Mouse (Mus musculus) liver, embryonic 16.5 days (tissue): ENCODE measurements at regions not wholly inside any gene's neighbourhood (a gene's known extent, or its start where the extent isn't known, plus 50 kb on each side); places are given as distances from the start of the nearest gene placed in this dataset.
A peak's percentile ranks its signal among the peaks of the same experiment; 100 is the strongest.
"Not testable (repeated sequence)": the region's sequence is repeated elsewhere in the genome, so short reads cannot be mapped to it uniquely, and the experiment has no call there.

Source experiments
- ATAC-seq: fragments of 200-750 bp; cut with Nextera tagmentation; 2 replicates; pipeline ENCODE4 v1.8.0; 2017; ENCODE audit warnings: low read depth, mild to moderate bottlenecking, moderate number of reproducible peaks, moderate library complexity
- H3K27ac ChIP-seq: fragments of 300-500 bp; sonication (generic); 2 replicates; pipeline ENCODE4 v1.5.1; 2014; ENCODE audit warnings: mild to moderate bottlenecking, low read length
- H3K27me3 ChIP-seq: fragments of 300-500 bp; sonication (generic); 2 replicates; pipeline ENCODE4 v1.6.1; 2014; ENCODE audit warnings: low read depth, low read length, mixed read lengths; ENCODE audit not compliant: control insufficient read depth, insufficient read depth
- H3K36me3 ChIP-seq: fragments of 300-500 bp; sonication (generic); 2 replicates; pipeline ENCODE4 v1.6.1; 2014; ENCODE audit warnings: mild to moderate bottlenecking; ENCODE audit not compliant: control insufficient read depth, insufficient read depth
- H3K4me1 ChIP-seq: fragments of 300-500 bp; sonication (generic); 2 replicates; pipeline ENCODE4 v1.6.1; 2014; ENCODE audit warnings: low read depth, low read length, mixed read lengths; ENCODE audit not compliant: control insufficient read depth
- H3K4me2 ChIP-seq: fragments of 300-500 bp; sonication (generic); 2 replicates; pipeline ENCODE4 v1.6.1; 2014; ENCODE audit warnings: low read depth, low read length, mixed read lengths
- H3K4me3 ChIP-seq: fragments of 300-500 bp; sonication (generic); 2 replicates; pipeline ENCODE4 v1.5.1; 2014; ENCODE audit warnings: low read depth, mild to moderate bottlenecking, low read length
- H3K9ac ChIP-seq: fragments of 300-500 bp; sonication (generic); 2 replicates; pipeline ENCODE4 v1.6.1; 2014; ENCODE audit warnings: low read depth, low read length
- H3K9me3 ChIP-seq: fragments of 300-500 bp; sonication (generic); replicated peaks from 2 replicates; pipeline ENCODE4 v1.6.1; 2016; ENCODE audit warnings: low read length; ENCODE audit not compliant: control insufficient read depth
- WGBS: fragments of 180-500 bp; shearing (Covaris S2); extraction: QIAGEN DNeasy Blood & Tissue Kit; methylation state at CpG from one replicate; pipeline ENCODE4 v1.1.7; 2014; ENCODE audit not compliant: insufficient replicate concordance; 5-methylcytosine and 5-hydroxymethylcytosine counted together

DNA sequence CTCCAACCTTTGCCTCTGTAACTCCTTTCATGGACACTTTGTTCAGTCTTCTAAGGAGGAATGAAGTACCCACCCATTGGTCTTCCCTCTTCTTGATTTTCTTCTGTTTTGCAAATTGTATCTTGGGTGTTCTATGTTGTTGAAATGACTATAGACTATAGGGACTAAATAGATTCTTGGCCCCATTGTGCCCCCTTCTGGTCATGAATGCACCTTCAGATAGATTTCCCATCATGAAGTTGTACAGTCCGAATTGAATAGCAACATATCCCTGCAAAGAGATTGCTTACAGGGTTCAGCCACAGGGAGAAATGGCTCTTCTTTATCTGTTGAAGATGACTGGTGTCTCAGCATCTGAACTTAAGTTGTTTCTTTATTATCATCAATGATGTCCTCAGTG is 817.6 kb upstream of the Zfp386 start:
- no peaks in the 10 kb centered on the region for H3K27me3 ChIP-seq
- ATAC-seq = no peak

DNA sequence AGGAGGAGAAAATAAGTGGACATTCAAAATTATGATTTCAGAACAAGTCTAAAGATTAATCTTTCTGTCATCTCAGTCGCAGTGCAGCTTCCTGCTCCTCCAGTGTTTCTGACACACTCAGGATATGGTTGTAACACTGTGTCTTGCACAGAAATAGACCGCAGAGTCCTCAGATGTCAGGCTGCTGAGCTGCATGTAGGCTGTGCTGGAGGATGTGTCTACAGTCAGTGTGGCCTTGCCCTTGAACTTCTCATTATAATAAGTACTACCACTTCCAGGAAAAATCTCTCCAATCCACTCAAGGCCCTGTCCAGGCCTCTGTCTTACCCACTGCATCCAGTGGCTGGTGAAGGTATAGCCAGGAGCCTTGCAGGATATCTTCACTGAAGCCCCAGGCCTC is 804.9 kb upstream of the Zfp386 start:
- not testable (repeated sequence) for H3K4me3 ChIP-seq, H3K4me1 ChIP-seq, H3K27me3 ChIP-seq, H3K9me3 ChIP-seq, ATAC-seq, H3K27ac ChIP-seq, H3K36me3 ChIP-seq, H3K9ac ChIP-seq, H3K4me2 ChIP-seq
- 49% methylated on average over 2 of the region's 2 CpGs for WGBS

More for the DNA sequence above, 817.6 kb upstream of the Zfp386 start:
- Histone ChIP-seq H3K4me1 (no peaks in the 10 kb centered on the region), H3K4me3 (no peak overlapping the region), H3K4me2 (no peak overlapping the region), H3K9me3 (no peaks in the 10 kb centered on the region), H3K27ac (no peak overlapping the region), H3K36me3 (no peaks in the 10 kb centered on the region), H3K9ac (no peak overlapping the region)
- WGBS = 43% methylated on average over 1 of the region's 1 CpGs

- H3K4me1 ChIP-seq, H3K27me3 ChIP-seq, H3K9me3 ChIP-seq, H3K9ac ChIP-seq, ATAC-seq, H3K36me3 ChIP-seq, H3K27ac ChIP-seq, H3K4me2 ChIP-seq, H3K4me3 ChIP-seq: not testable (repeated sequence)
- WGBS = 58% methylated on average over 3 of the region's 3 CpGs
Measured at GRCm38 (mm10) chr12:115247298-115247697, 800.2 kb upstream of the Zfp386 start.

DNA sequence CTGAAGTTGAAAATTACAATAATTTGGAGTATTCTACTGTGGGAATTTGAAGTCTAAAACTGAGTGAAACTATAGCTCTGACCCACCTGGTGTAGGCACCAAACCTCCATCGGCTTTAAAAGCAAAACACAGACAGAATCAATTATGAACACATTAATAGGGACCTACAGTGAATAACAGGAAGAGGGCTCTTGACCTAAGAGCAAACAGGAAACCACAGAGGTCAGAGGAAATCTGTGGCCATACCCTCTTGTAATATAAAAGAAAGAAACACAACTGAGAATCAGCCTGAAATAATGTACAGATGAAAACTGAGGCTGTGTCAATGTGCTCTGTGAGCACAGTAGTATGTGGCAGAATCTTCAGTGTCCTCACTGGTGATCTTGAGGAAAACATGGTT is 789.7 kb upstream of the Zfp386 start:
- WGBS = 33% methylated on average over 1 of the region's 1 CpGs
- H3K36me3 ChIP-seq = no peaks in the 10 kb centered on the region
- no peak overlapping the region for H3K4me3 ChIP-seq
- no peaks in the 10 kb centered on the region for H3K9me3 ChIP-seq
- ATAC-seq = no peak
- H3K27me3 ChIP-seq = no peaks in the 10 kb centered on the region
- H3K4me1 ChIP-seq = no peaks in the 10 kb centered on the region
- H3K9ac ChIP-seq = no peak overlapping the region
- H3K27ac ChIP-seq = no peak overlapping the region
- H3K4me2 ChIP-seq = no peak overlapping the region

DNA sequence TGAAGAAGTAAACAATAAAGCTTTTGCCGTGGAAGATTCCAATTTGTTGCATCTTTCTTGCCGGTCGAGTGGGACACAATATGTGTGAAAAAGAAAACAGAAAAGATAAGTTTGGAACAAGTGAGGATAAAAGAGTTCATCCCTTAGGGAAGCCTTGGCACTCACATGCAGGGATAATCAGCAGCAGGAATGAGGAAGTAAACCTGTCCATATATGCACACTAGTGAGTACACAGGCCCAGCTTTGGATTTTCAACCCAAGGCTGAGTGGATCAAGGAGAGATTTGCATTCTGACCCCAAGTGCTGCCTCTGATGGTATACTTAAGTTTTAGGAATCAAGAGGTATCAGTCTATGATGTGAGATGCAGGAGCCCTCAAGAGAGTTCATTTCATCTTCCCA is 788.8 kb upstream of the Zfp386 start:
- Histone ChIP-seq H3K4me2 (no peak overlapping the region), H3K4me1 (no peaks in the 10 kb centered on the region), H3K27me3 (no peaks in the 10 kb centered on the region), H3K27ac (no peak overlapping the region), H3K9ac (no peak overlapping the region), H3K36me3 (no peaks in the 10 kb centered on the region), H3K9me3 (no peaks in the 10 kb centered on the region), H3K4me3 (no peak overlapping the region)
- 60% methylated on average over 3 of the region's 3 CpGs for WGBS
- no peak for ATAC-seq

DNA sequence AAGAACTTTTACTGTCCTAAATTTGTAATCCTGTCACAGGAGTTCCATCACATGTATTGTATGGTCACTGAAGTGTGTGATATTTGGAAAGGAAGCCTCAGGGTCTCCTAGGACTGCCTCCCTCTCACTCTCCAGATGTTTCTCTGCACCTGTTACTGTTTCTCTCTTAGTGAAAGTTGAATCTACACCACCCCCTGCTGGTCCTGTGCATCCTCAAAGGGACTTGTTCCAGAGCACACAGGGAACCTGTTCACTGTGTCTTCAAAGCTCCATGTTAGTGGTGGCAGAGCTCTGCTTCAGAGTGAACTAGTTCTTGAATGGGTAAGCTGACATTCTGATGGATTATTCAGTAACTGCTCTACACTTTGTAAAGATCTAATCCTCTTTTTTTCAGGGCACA is 785.1 kb upstream of the Zfp386 start:
- not testable (repeated sequence) for H3K4me2 ChIP-seq, H3K4me3 ChIP-seq, H3K9ac ChIP-seq, H3K27ac ChIP-seq, H3K9me3 ChIP-seq, H3K27me3 ChIP-seq, ATAC-seq, H3K36me3 ChIP-seq, H3K4me1 ChIP-seq

GRCm38 (mm10) chr12:115276749-115277148 is 770.8 kb upstream of the Zfp386 start:
- H3K27ac ChIP-seq, H3K27me3 ChIP-seq, H3K4me2 ChIP-seq, H3K4me1 ChIP-seq, H3K9me3 ChIP-seq, H3K36me3 ChIP-seq, ATAC-seq, H3K4me3 ChIP-seq, H3K9ac ChIP-seq: not testable (repeated sequence)
- WGBS = 25% methylated on average over 1 of the region's 1 CpGs

DNA sequence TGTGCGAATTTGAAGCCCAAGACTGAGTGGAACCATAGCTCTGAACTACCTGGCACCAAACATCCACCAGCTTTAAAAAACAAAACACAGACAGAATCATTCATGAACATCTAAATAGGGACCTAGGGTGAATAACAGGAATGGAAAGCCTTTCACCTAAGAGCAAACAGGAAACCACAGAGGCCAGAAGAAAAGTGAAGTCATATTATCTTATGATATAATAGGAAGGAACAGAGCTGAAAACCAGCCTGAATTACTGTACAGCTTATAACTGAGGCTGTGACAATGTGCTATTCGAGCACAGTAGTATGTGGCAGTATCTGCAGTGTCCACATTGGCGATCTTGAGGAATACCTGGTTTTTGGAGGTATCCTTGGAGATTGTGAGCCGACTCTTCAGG is 753.8 kb upstream of the Zfp386 start:
- 33% methylated on average over 4 of the region's 4 CpGs for WGBS
- not testable (repeated sequence) for H3K36me3 ChIP-seq, ATAC-seq, H3K9me3 ChIP-seq, H3K9ac ChIP-seq, H3K4me2 ChIP-seq, H3K4me3 ChIP-seq, H3K4me1 ChIP-seq, H3K27me3 ChIP-seq, H3K27ac ChIP-seq

DNA sequence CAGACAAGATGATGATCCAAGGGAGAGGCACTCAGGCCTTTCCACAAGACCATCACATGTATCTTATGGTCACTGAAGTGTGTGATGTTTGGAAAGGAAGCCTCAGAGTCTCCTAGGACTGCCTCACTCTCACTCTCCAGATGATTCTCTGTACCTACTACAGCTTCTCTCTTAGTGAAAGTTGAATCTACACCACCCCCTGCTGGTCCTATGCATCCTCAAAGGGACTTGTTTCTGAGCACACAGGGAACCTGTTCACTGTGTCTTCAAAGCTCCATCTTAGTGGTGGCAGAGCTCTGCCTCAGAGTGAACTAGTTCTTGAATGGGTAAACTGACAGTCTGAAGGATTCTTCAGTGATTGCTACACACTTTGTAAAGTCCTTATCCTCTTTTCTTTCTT is 749.5 kb upstream of the Zfp386 start:
- ATAC-seq, H3K4me3 ChIP-seq, H3K27ac ChIP-seq, H3K9me3 ChIP-seq, H3K9ac ChIP-seq, H3K4me1 ChIP-seq, H3K4me2 ChIP-seq, H3K27me3 ChIP-seq, H3K36me3 ChIP-seq: not testable (repeated sequence)

GRCm38 (mm10) chr12:115311956-115312355 is 735.6 kb upstream of the Zfp386 start:
- Histone ChIP-seq H3K27me3 (no peaks in the 10 kb centered on the region), H3K4me3 (no peak overlapping the region), H3K9me3 (no peaks in the 10 kb centered on the region), H3K36me3 (no peaks in the 10 kb centered on the region), H3K4me2 (no peak overlapping the region), H3K27ac (no peak overlapping the region), H3K9ac (no peak overlapping the region), H3K4me1 (no peaks in the 10 kb centered on the region)
- ATAC-seq = peak; percentile 47; the same call in 1 of the 2 replicates
